Mouse (Mus musculus) frontal cortex, postnatal 10 days (tissue): ENCODE data around the gene Col27a1.

ENCODE experiments used
- DNase-seq, 2 experiments: peaks; one replicate each; pipeline ENCODE4 v3.0.0; 2022; ENCODE audit warnings: low spot score in 2 of 2, mixed read lengths in 1 of 2

The Col27a1 gene

GRCm38 (mm10) chr4:63259066-63259465 lies 45.3 kb downstream of the Col27a1 start:
- no peak for DNase-seq

GRCm38 (mm10) chr4:63260506-63260905 lies 46.7 kb downstream of the Col27a1 start:
- no peak for DNase-seq

- no peak for DNase-seq
Measured at GRCm38 (mm10) chr4:63262941-63263340, 49.1 kb downstream of the Col27a1 start.

GRCm38 (mm10) chr4:63266276-63266675 lies 52.5 kb downstream of the Col27a1 start:
- DNase-seq = no peak

- no peak for DNase-seq
Measured at GRCm38 (mm10) chr4:63267121-63267520, 53.3 kb downstream of the Col27a1 start.

- no peak for DNase-seq
Measured at GRCm38 (mm10) chr4:63267586-63267985, 53.8 kb downstream of the Col27a1 start.

GRCm38 (mm10) chr4:63268777-63269176 lies 55.0 kb downstream of the Col27a1 start:
- no peak for DNase-seq

- DNase-seq = no peak
Measured at GRCm38 (mm10) chr4:63274516-63274915, 60.7 kb downstream of the Col27a1 start.

GRCm38 (mm10) chr4:63275251-63275650 lies 61.4 kb downstream of the Col27a1 start:
- DNase-seq = no peak

- no peak for DNase-seq
Measured at GRCm38 (mm10) chr4:63276571-63276970, 62.8 kb downstream of the Col27a1 start.

- no peak for DNase-seq
Measured at GRCm38 (mm10) chr4:63278821-63279220, 65.0 kb downstream of the Col27a1 start.

- no peak for DNase-seq
Measured at GRCm38 (mm10) chr4:63281694-63282093, 67.9 kb downstream of the Col27a1 start.

GRCm38 (mm10) chr4:63283319-63283718 lies 69.5 kb downstream of the Col27a1 start:
- no peak for DNase-seq

GRCm38 (mm10) chr4:63286034-63286433 lies 72.2 kb downstream of the Col27a1 start:
- no peak for DNase-seq

- DNase-seq = no peak
Measured at GRCm38 (mm10) chr4:63288497-63288896, 74.7 kb downstream of the Col27a1 start.

- peak; percentile 26 to 28 for DNase-seq
Measured at GRCm38 (mm10) chr4:63290081-63290480, 76.3 kb downstream of the Col27a1 start.

- peak; percentile 85 to 88 for DNase-seq
Measured at GRCm38 (mm10) chr4:63291075-63291474, 77.3 kb downstream of the Col27a1 start.

- no peak for DNase-seq
Measured at GRCm38 (mm10) chr4:63291658-63292057, 77.9 kb downstream of the Col27a1 start.

GRCm38 (mm10) chr4:63295641-63296040 lies 81.8 kb downstream of the Col27a1 start:
- no peak for DNase-seq

GRCm38 (mm10) chr4:63296263-63296662 lies 82.5 kb downstream of the Col27a1 start:
- DNase-seq = no peak

GRCm38 (mm10) chr4:63296876-63297275 lies 83.1 kb downstream of the Col27a1 start:
- no peak for DNase-seq

GRCm38 (mm10) chr4:63298191-63298590 lies 84.4 kb downstream of the Col27a1 start:
- no peak for DNase-seq

GRCm38 (mm10) chr4:63302641-63303040 lies 88.8 kb downstream of the Col27a1 start:
- DNase-seq = no peak
